Mouse (Mus musculus) midbrain, postnatal 0 days (tissue): ENCODE results near the gene Frmd5. TPM values are rescaled to one million over a fixed set of nuclear protein-coding genes. Genes with fewer than 3 reads are reported as not detected.
A peak's percentile ranks its signal among the peaks of the same experiment; 100 is the strongest.
"Not testable (repeated sequence)": the region's sequence is repeated elsewhere in the genome, so short reads cannot be mapped to it uniquely, and the experiment has no call there.

Source experiments
- ATAC-seq: fragments of 200-750 bp; cut with Nextera tagmentation; 2 replicates; pipeline ENCODE4 v1.8.0; 2017; ENCODE audit warnings: moderate number of reproducible peaks, mild to moderate bottlenecking, moderate TSS enrichment, moderate library complexity; ENCODE audit not compliant: low FRiP score
- DNase-seq: peaks from one replicate; pipeline ENCODE4 v3.0.0-alpha.2; 2015; ENCODE audit warnings: low spot score
- H3K27ac ChIP-seq: fragments of 300-500 bp; sonication (generic); 2 replicates; pipeline ENCODE4 v1.5.1; 2014; ENCODE audit warnings: low read depth, mild to moderate bottlenecking, low read length, mixed read lengths
- H3K27me3 ChIP-seq: fragments of 300-500 bp; sonication (generic); 2 replicates; pipeline ENCODE4 v1.6.1; 2014; ENCODE audit warnings: low read length, control low read depth, mixed read lengths; ENCODE audit not compliant: insufficient read depth
- H3K36me3 ChIP-seq: fragments of 300-500 bp; sonication (generic); 2 replicates; pipeline ENCODE4 v1.6.1; 2014; ENCODE audit warnings: low read length, control low read depth, mixed read lengths; ENCODE audit not compliant: insufficient read depth
- H3K4me1 ChIP-seq: fragments of 300-500 bp; sonication (generic); 2 replicates; pipeline ENCODE4 v1.6.1; 2014; ENCODE audit warnings: mild to moderate bottlenecking, control low read depth, antibody characterized with exemption, low read length, mixed read lengths; ENCODE audit not compliant: insufficient read depth
- H3K4me2 ChIP-seq: fragments of 300-500 bp; sonication (generic); 2 replicates; pipeline ENCODE4 v1.6.1; 2014; ENCODE audit warnings: low read depth, mild to moderate bottlenecking, low read length, mixed read lengths; ENCODE audit not compliant: poor library complexity, severe bottlenecking
- H3K4me3 ChIP-seq: fragments of 300-500 bp; sonication (generic); 2 replicates; pipeline ENCODE4 v1.5.1; 2014; ENCODE audit warnings: low read depth, mild to moderate bottlenecking, low read length, moderate library complexity
- H3K9ac ChIP-seq: fragments of 300-500 bp; sonication (generic); replicated peaks from 2 replicates; pipeline ENCODE4 v1.6.1; 2014; ENCODE audit warnings: mild to moderate bottlenecking, low read length, moderate library complexity, mixed read lengths; ENCODE audit not compliant: poor library complexity, severe bottlenecking
- H3K9me3 ChIP-seq: fragments of 300-500 bp; sonication (generic); 2 replicates; pipeline ENCODE4 v1.6.1; 2016; ENCODE audit warnings: low read length, control low read depth
- CTCF ChIP-seq: IDR thresholded peaks from 2 replicates; pipeline ENCODE4 v1.5.1; 2016; ENCODE audit warnings: antibody characterized with exemption, mild to moderate bottlenecking
- WGBS: fragments of 180-500 bp; shearing (Covaris S2); extraction: QIAGEN DNeasy Blood & Tissue Kit; methylation state at CpG from one replicate; pipeline ENCODE4 v1.1.7; 2014; 5-methylcytosine and 5-hydroxymethylcytosine counted together
- polyA plus RNA-seq: library from polyadenylated mRNA; unstranded; fragments of >200 nt; fragmentation: Nextera tagmentation; extraction: Ambion mirVana; gene quantifications from 2 replicates; pipeline ENCODE4 v1.2.1, GENCODE M21; 2015
- total RNA-seq: library from RNA; depleted of rRNA; stranded (reverse); fragments of >200 nt; gene quantifications from 2 replicates; pipeline ENCODE4 v1.2.3, GENCODE M21; 2014

Frmd5 gene
- total and polyA plus RNA-seq, 2 experiments from 2014 or later, result 14.6 to 38.3 TPM

GRCm38 (mm10) chr2:121834926-121835325 lies 28.0 kb upstream of the Frmd5 start:
- Histone ChIP-seq H3K36me3 (no peaks in the 10 kb centered on the region), H3K9me3 (no peaks in the 10 kb centered on the region), H3K27me3 (no peaks in the 10 kb centered on the region), H3K9ac (no peak overlapping the region), H3K27ac (no peak overlapping the region), H3K4me3 (no peak overlapping the region), H3K4me2 (no peak overlapping the region), H3K4me1 (no peaks in the 10 kb centered on the region)
- 41% methylated on average over 3 of the region's 3 CpGs for WGBS
- no peak for ATAC-seq
- no peak for TF ChIP-seq CTCF
- DNase-seq, result no peak

GRCm38 (mm10) chr2:121832484-121832894 lies 25.6 kb upstream of the Frmd5 start:
- WGBS, result 6% methylated on average over 5 of the region's 5 CpGs

GRCm38 (mm10) chr2:121828411-121828810 lies 21.5 kb upstream of the Frmd5 start:
- 83% methylated on average over 3 of the region's 3 CpGs for WGBS
- TF ChIP-seq CTCF, result no peak
- Histone ChIP-seq H3K4me2 (no peak overlapping the region), H3K36me3 (no peaks in the 10 kb centered on the region), H3K4me1 (no peaks in the 10 kb centered on the region), H3K27me3 (no peaks in the 10 kb centered on the region), H3K9ac (no peak overlapping the region), H3K4me3 (no peak overlapping the region), H3K9me3 (no peaks in the 10 kb centered on the region), H3K27ac (no peak overlapping the region)
- DNase-seq (no peak), ATAC-seq (no peak)

More at GRCm38 (mm10) chr2:121832484-121832894, 25.6 kb upstream of the Frmd5 start:
- Histone ChIP-seq H3K4me1 (no peaks in the 10 kb centered on the region), H3K36me3 (no peaks in the 10 kb centered on the region), H3K9ac (no peak overlapping the region), H3K27me3 (no peaks in the 10 kb centered on the region), H3K9me3 (no peaks in the 10 kb centered on the region), H3K27ac (no peak overlapping the region), H3K4me2 (no peak overlapping the region), H3K4me3 (no peak overlapping the region)
- DNase-seq (peak; percentile 78), ATAC-seq (0 out of 2 replicates have a peak, but pooled peaks have one; percentile 41)
- TF ChIP-seq CTCF, result peak; percentile 86

- Histone ChIP-seq H3K4me3 (no peak overlapping the region), H3K27me3 (no peaks in the 10 kb centered on the region), H3K4me2 (no peak overlapping the region), H3K36me3 (no peaks in the 10 kb centered on the region), H3K4me1 (no peaks in the 10 kb centered on the region), H3K9me3 (no peaks in the 10 kb centered on the region), H3K9ac (no peak overlapping the region), H3K27ac (no peak overlapping the region)
- no peak for DNase-seq
- ATAC-seq, result no peak
- WGBS, result 36% methylated on average over 2 of the region's 2 CpGs
- TF ChIP-seq CTCF, result no peak
Measured at GRCm38 (mm10) chr2:121826189-121826588, 19.3 kb upstream of the Frmd5 start.

- Histone ChIP-seq H3K4me3 (no peak overlapping the region), H3K4me2 (no peak overlapping the region), H3K36me3 (no peaks in the 10 kb centered on the region), H3K9ac (no peak overlapping the region), H3K9me3 (no peaks in the 10 kb centered on the region), H3K27me3 (no peaks in the 10 kb centered on the region), H3K27ac (no peak overlapping the region), H3K4me1 (no peaks in the 10 kb centered on the region)
- DNase-seq (no peak), ATAC-seq (no peak)
- 63% methylated on average over 5 of the region's 5 CpGs for WGBS
- no peak for TF ChIP-seq CTCF
Measured at GRCm38 (mm10) chr2:121824653-121825052, 17.8 kb upstream of the Frmd5 start.

- Histone ChIP-seq H3K4me3 (no peak overlapping the region), H3K27ac (no peak overlapping the region), H3K9ac (no peak overlapping the region), H3K9me3 (no peaks in the 10 kb centered on the region), H3K4me1 (no peaks in the 10 kb centered on the region), H3K36me3 (no peaks in the 10 kb centered on the region), H3K4me2 (no peak overlapping the region), H3K27me3 (no peaks in the 10 kb centered on the region)
- TF ChIP-seq CTCF, result no peak
- 86% methylated on average over 7 of the region's 7 CpGs for WGBS
- ATAC-seq, result no peak
- DNase-seq, result no peak
Measured at GRCm38 (mm10) chr2:121821787-121822186, 14.9 kb upstream of the Frmd5 start.

GRCm38 (mm10) chr2:121810876-121811275 lies 4.0 kb upstream of the Frmd5 start:
- ATAC-seq, H3K27ac ChIP-seq: not testable (repeated sequence)

More at GRCm38 (mm10) chr2:121810876-121811275, 4.0 kb upstream of the Frmd5 start:
- not testable (repeated sequence) for H3K9me3 ChIP-seq, H3K4me2 ChIP-seq, H3K4me3 ChIP-seq, H3K4me1 ChIP-seq, DNase-seq, H3K27me3 ChIP-seq, H3K36me3 ChIP-seq, H3K9ac ChIP-seq
- WGBS, result 91% methylated on average over 6 of the region's 6 CpGs
